Mouse (Mus musculus) hindbrain, embryonic 15.5 days (tissue): ENCODE results near the gene Stk11. TPM values are rescaled to one million over a fixed set of nuclear protein-coding genes. Genes with fewer than 3 reads are reported as not detected.

Experiments
- ATAC-seq: fragments of 200-750 bp; cut with Nextera tagmentation; 2 replicates; pipeline ENCODE4 v1.8.0; 2017; ENCODE audit warnings: low read depth, moderate number of reproducible peaks, moderate TSS enrichment; ENCODE audit not compliant: low FRiP score
- H3K27ac ChIP-seq: fragments of 300-500 bp; sonication (generic); replicated peaks from 2 replicates; pipeline ENCODE4 v1.5.1; 2015; ENCODE audit warnings: mild to moderate bottlenecking, inconsistent platforms
- H3K27me3 ChIP-seq: fragments of 300-500 bp; sonication (generic); 2 replicates; pipeline ENCODE4 v1.6.1; 2015; ENCODE audit warnings: control low read depth, inconsistent platforms
- H3K36me3 ChIP-seq: fragments of 300-500 bp; sonication (generic); 2 replicates; pipeline ENCODE4 v1.6.1; 2015; ENCODE audit warnings: control low read depth, inconsistent platforms
- H3K4me1 ChIP-seq: fragments of 300-500 bp; sonication (generic); replicated peaks from 2 replicates; pipeline ENCODE4 v1.6.1; 2015; ENCODE audit warnings: control low read depth, inconsistent platforms
- H3K4me2 ChIP-seq: fragments of 300-500 bp; sonication (generic); 2 replicates; pipeline ENCODE4 v1.6.1; 2015; ENCODE audit warnings: moderate library complexity, mild to moderate bottlenecking, inconsistent platforms
- H3K4me3 ChIP-seq: fragments of 300-500 bp; sonication (generic); 2 replicates; pipeline ENCODE4 v1.5.1; 2015; ENCODE audit warnings: mild to moderate bottlenecking, inconsistent platforms
- H3K9ac ChIP-seq: fragments of 300-500 bp; sonication (generic); 2 replicates; pipeline ENCODE4 v1.6.1; 2015; ENCODE audit warnings: inconsistent platforms
- H3K9me3 ChIP-seq: fragments of 300-500 bp; sonication (generic); 2 replicates; pipeline ENCODE4 v1.6.1; 2016; ENCODE audit warnings: control low read depth, inconsistent platforms
- WGBS: fragments of 180-500 bp; shearing (Covaris S2); methylation state at CpG from one replicate; pipeline ENCODE4 v1.1.7; 2015; 5-methylcytosine and 5-hydroxymethylcytosine counted together
- polyA plus RNA-seq: library from polyadenylated mRNA; unstranded; fragments of >200 nt; fragmentation: Nextera tagmentation; extraction: Ambion mirVana; gene quantifications from 2 replicates; pipeline ENCODE4 v1.2.1, GENCODE M21; 2015

Gene Stk11
- polyA plus RNA-seq, 1 experiment from 2014 or later, result 20.0 TPM

GRCm38 (mm10) chr10:80133226-80133849 is 17.7 kb downstream of the Stk11 start:
- H3K4me3 ChIP-seq, result no peak overlapping the region
- H3K27me3 ChIP-seq, result no peaks in the 10 kb centered on the region
- H3K27ac ChIP-seq, result no peak overlapping the region
- H3K4me1 ChIP-seq, result peaks cover 46% of the 10 kb centered on the region
- no peak overlapping the region for H3K4me2 ChIP-seq
- WGBS, result 74% methylated on average over 8 of the region's 8 CpGs
- no peak for ATAC-seq
- no peak overlapping the region for H3K9ac ChIP-seq
- H3K9me3 ChIP-seq, result no peaks in the 10 kb centered on the region
- H3K36me3 ChIP-seq, result peaks cover 57% of the 10 kb centered on the region

GRCm38 (mm10) chr10:80134421-80134820 is 18.8 kb downstream of the Stk11 start:
- peaks cover 50% of the 10 kb centered on the region for H3K4me1 ChIP-seq
- ATAC-seq, result no peak
- no peak overlapping the region for H3K4me3 ChIP-seq
- H3K4me2 ChIP-seq, result no peak overlapping the region
- H3K27me3 ChIP-seq, result no peaks in the 10 kb centered on the region
- no peak overlapping the region for H3K9ac ChIP-seq
- 93% methylated on average over 9 of the region's 9 CpGs for WGBS
- H3K27ac ChIP-seq, result no peak overlapping the region
- peaks cover 46% of the 10 kb centered on the region for H3K36me3 ChIP-seq
- H3K9me3 ChIP-seq, result no peaks in the 10 kb centered on the region

GRCm38 (mm10) chr10:80135161-80135560 is 19.6 kb downstream of the Stk11 start:
- Histone ChIP-seq H3K4me1 (peaks cover 51% of the 10 kb centered on the region), H3K9ac (no peak overlapping the region), H3K9me3 (no peaks in the 10 kb centered on the region), H3K4me3 (no peak overlapping the region), H3K4me2 (no peak overlapping the region), H3K36me3 (peaks cover 39% of the 10 kb centered on the region), H3K27ac (no peak overlapping the region), H3K27me3 (no peaks in the 10 kb centered on the region)
- ATAC-seq, result no peak
- WGBS, result 85% methylated on average over 10 of the region's 10 CpGs

- Histone ChIP-seq H3K9ac (no peak overlapping the region), H3K9me3 (no peaks in the 10 kb centered on the region), H3K36me3 (peaks cover 35% of the 10 kb centered on the region), H3K4me3 (no peak overlapping the region), H3K27me3 (no peaks in the 10 kb centered on the region), H3K4me1 (peaks cover 53% of the 10 kb centered on the region), H3K4me2 (no peak overlapping the region), H3K27ac (no peak overlapping the region)
- 91% methylated on average over 1 of the region's 1 CpGs for WGBS
- no peak for ATAC-seq
These were observed 20.0 kb downstream of the Stk11 start for GRCm38 (mm10) chr10:80135641-80136040.

- H3K4me3 ChIP-seq, result peak overlapping the region; percentile 77
- H3K27ac ChIP-seq, result peak overlapping the region; percentile 97
- peaks cover 53% of the 10 kb centered on the region for H3K4me1 ChIP-seq
- H3K9ac ChIP-seq, result peak overlapping the region; percentile 96
- H3K27me3 ChIP-seq, result no peaks in the 10 kb centered on the region
- ATAC-seq, result no peak
- 15% methylated on average over 48 of the region's 49 CpGs for WGBS
- H3K9me3 ChIP-seq, result no peaks in the 10 kb centered on the region
- H3K4me2 ChIP-seq, result peak overlapping the region; percentile 79
- peaks cover 30% of the 10 kb centered on the region for H3K36me3 ChIP-seq
These were observed 20.8 kb downstream of the Stk11 start for GRCm38 (mm10) chr10:80136179-80136951.

GRCm38 (mm10) chr10:80136952-80137625 is 21.5 kb downstream of the Stk11 start:
- WGBS, result 4% methylated on average over 29 of the region's 29 CpGs
- Histone ChIP-seq H3K4me3 (peak overlapping the region; percentile 77), H3K27me3 (no peaks in the 10 kb centered on the region), H3K4me2 (peak overlapping the region; percentile 79), H3K9me3 (no peaks in the 10 kb centered on the region), H3K9ac (peak overlapping the region; percentile 96), H3K36me3 (peaks cover 30% of the 10 kb centered on the region), H3K4me1 (peaks cover 52% of the 10 kb centered on the region), H3K27ac (peak overlapping the region; percentile 97)
- no peak for ATAC-seq

GRCm38 (mm10) chr10:80137626-80138552 is 22.3 kb downstream of the Stk11 start:
- 3% methylated on average over 32 of the region's 33 CpGs for WGBS

GRCm38 (mm10) chr10:80138553-80139438 is 23.2 kb downstream of the Stk11 start, which contains the start of gene Atp5d:
Gene Atp5d (plus strand): TSS chr10:80138632.
- ATAC-seq, result peak; percentile 13
- Histone ChIP-seq H3K36me3 (peaks cover 17% of the 10 kb centered on the region), H3K27me3 (no peaks in the 10 kb centered on the region), H3K4me1 (peaks cover 58% of the 10 kb centered on the region), H3K4me3 (peak within 1 kb of the TSS; percentile 77), H3K9me3 (no peaks in the 10 kb centered on the region), H3K27ac (peak within 1 kb of the TSS; percentile 97), H3K4me2 (peak within 1 kb of the TSS; percentile 79), H3K9ac (peak within 1 kb of the TSS; percentile 96)
- WGBS, result 0% methylated on average over 63 of the region's 94 CpGs

More at GRCm38 (mm10) chr10:80137626-80138552, 22.3 kb downstream of the Stk11 start:
- Histone ChIP-seq H3K4me1 (peaks cover 55% of the 10 kb centered on the region), H3K27ac (peak overlapping the region; percentile 97), H3K9ac (peak overlapping the region; percentile 96), H3K9me3 (no peaks in the 10 kb centered on the region), H3K4me3 (peak overlapping the region; percentile 77), H3K36me3 (peaks cover 24% of the 10 kb centered on the region), H3K27me3 (no peaks in the 10 kb centered on the region), H3K4me2 (peak overlapping the region; percentile 79)
- ATAC-seq, result no peak

GRCm38 (mm10) chr10:80139439-80139775 is 23.8 kb downstream of the Stk11 start:
- Histone ChIP-seq H3K27me3 (no peaks in the 10 kb centered on the region), H3K4me1 (peaks cover 63% of the 10 kb centered on the region), H3K27ac (peak overlapping the region; percentile 97), H3K36me3 (peaks cover 19% of the 10 kb centered on the region), H3K9ac (peak overlapping the region; percentile 96), H3K4me3 (peak overlapping the region; percentile 77), H3K4me2 (peak overlapping the region; percentile 79), H3K9me3 (no peaks in the 10 kb centered on the region)
- no peak for ATAC-seq
- under 1% methylated on average over 10 of the region's 10 CpGs for WGBS

- WGBS, result 72% methylated on average over 11 of the region's 11 CpGs
- no peak for ATAC-seq
- H3K36me3 ChIP-seq, result peaks cover 22% of the 10 kb centered on the region
- no peak overlapping the region for H3K4me3 ChIP-seq
- H3K27me3 ChIP-seq, result no peaks in the 10 kb centered on the region
- H3K4me1 ChIP-seq, result peaks cover 63% of the 10 kb centered on the region
- H3K9ac ChIP-seq, result no peak overlapping the region
- peak overlapping the region; percentile 97; the same call in 1 of the 2 replicates for H3K27ac ChIP-seq
- no peak overlapping the region; the same call in 1 of the 2 replicates for H3K4me2 ChIP-seq
- no peaks in the 10 kb centered on the region for H3K9me3 ChIP-seq
These were observed 24.5 kb downstream of the Stk11 start for GRCm38 (mm10) chr10:80139975-80140665.
